Mouse (Mus musculus): Measurements from ENCODE around the gene Pin1rt1.

The Pin1rt1 gene

GRCm38 (mm10) chr2:104716279-104716678 lies at the start of gene Pin1rt1:
Pin1rt1 (minus strand) TSS chr2:104716379.
- DNase-seq (ENCODE audit: low read depth, low spot score) = no peak

GRCm38 (mm10) chr2:104764018-104764417 lies 47.8 kb upstream of the Pin1rt1 start:
- no peak for DNase-seq (ENCODE audit: low read depth, low spot score)

- no peak for DNase-seq (ENCODE audit: low read depth, low spot score)
Measured at GRCm38 (mm10) chr2:104763134-104763703, 47.0 kb upstream of the Pin1rt1 start.

- DNase-seq (ENCODE audit: low read depth, low spot score) = no peak
Measured at GRCm38 (mm10) chr2:104750611-104751010, 34.4 kb upstream of the Pin1rt1 start.

- no peak for DNase-seq (ENCODE audit: low read depth, low spot score)
Measured at GRCm38 (mm10) chr2:104748652-104749183, 32.5 kb upstream of the Pin1rt1 start.

- no peak for DNase-seq (ENCODE audit: low read depth, low spot score)
Measured at GRCm38 (mm10) chr2:104746251-104746650, 30.1 kb upstream of the Pin1rt1 start.

GRCm38 (mm10) chr2:104743971-104744370 lies 27.8 kb upstream of the Pin1rt1 start:
- no peak for DNase-seq (ENCODE audit: low read depth, low spot score)

GRCm38 (mm10) chr2:104743160-104743559 lies 27.0 kb upstream of the Pin1rt1 start:
- no peak for DNase-seq (ENCODE audit: low read depth, low spot score)

- DNase-seq (ENCODE audit: low read depth, low spot score) = peak; percentile 61
Measured at GRCm38 (mm10) chr2:104742741-104743064, 26.5 kb upstream of the Pin1rt1 start, which contains the start of gene Depdc7. Depdc7 (minus strand) TSS chr2:104742878.

- no peak for DNase-seq (ENCODE audit: low read depth, low spot score)
Measured at GRCm38 (mm10) chr2:104741896-104742740, 25.9 kb upstream of the Pin1rt1 start.

GRCm38 (mm10) chr2:104741015-104741758 lies 25.0 kb upstream of the Pin1rt1 start:
- no peak for DNase-seq (ENCODE audit: low read depth, low spot score)

GRCm38 (mm10) chr2:104740248-104740949 lies 24.2 kb upstream of the Pin1rt1 start:
- DNase-seq (ENCODE audit: low read depth, low spot score) = no peak

- DNase-seq (ENCODE audit: low read depth, low spot score) = no peak
Measured at GRCm38 (mm10) chr2:104739691-104740090, 23.5 kb upstream of the Pin1rt1 start.

- DNase-seq (ENCODE audit: low read depth, low spot score) = no peak
Measured at GRCm38 (mm10) chr2:104736241-104736640, 20.1 kb upstream of the Pin1rt1 start.

- DNase-seq (ENCODE audit: low read depth, low spot score) = no peak
Measured at GRCm38 (mm10) chr2:104732562-104733256, 16.5 kb upstream of the Pin1rt1 start.

GRCm38 (mm10) chr2:104732033-104732444 lies 15.9 kb upstream of the Pin1rt1 start:
- no peak for DNase-seq (ENCODE audit: low read depth, low spot score)

- no peak for DNase-seq (ENCODE audit: low read depth, low spot score)
Measured at GRCm38 (mm10) chr2:104727369-104727768, 11.2 kb upstream of the Pin1rt1 start.

- DNase-seq (ENCODE audit: low read depth, low spot score) = no peak
Measured at GRCm38 (mm10) chr2:104722021-104722420, 5.8 kb upstream of the Pin1rt1 start.

GRCm38 (mm10) chr2:104717827-104718226 lies 1.6 kb upstream of the Pin1rt1 start:
- DNase-seq (ENCODE audit: low read depth, low spot score) = no peak

GRCm38 (mm10) chr2:104717231-104717735 lies 1.1 kb upstream of the Pin1rt1 start:
- DNase-seq (ENCODE audit: low read depth, low spot score) = no peak

- no peak for DNase-seq (ENCODE audit: low read depth, low spot score)
Measured at GRCm38 (mm10) chr2:104714254-104714691, 1.9 kb downstream of the Pin1rt1 start.

Data from retina, postnatal 7 days (tissue).